Mouse (Mus musculus) MEL (cell line): ENCODE results near the gene Rffl. TPM values are rescaled to one million over a fixed set of nuclear protein-coding genes. Genes with fewer than 3 reads are reported as not detected.

Experiments
- DNase-seq: peaks from one replicate; pipeline ENCODE4 v3.0.0; 2011; ENCODE audit warnings: low read depth, low spot score
- H3K27ac ChIP-seq: 2 replicates; pipeline ENCODE4 v1.5.1; 2012; ENCODE audit warnings: low read depth, mild to moderate bottlenecking, control low read depth, low read length, moderate library complexity; ENCODE audit not compliant: control insufficient read depth
- H3K27me3 ChIP-seq, 2 experiments: fragments of 150-350 bp in 1 of 2; sonication (generic) in 1 of 2; 2 replicates each; pipeline ENCODE4 v1.6.1; 2012; ENCODE audit warnings: low read length in 2 of 2, mild to moderate bottlenecking in 2 of 2, improper control_type of control experiment in 1 of 2, moderate library complexity in 1 of 2; ENCODE audit not compliant: insufficient read depth in 2 of 2, control insufficient read depth in 1 of 2
- H3K36me3 ChIP-seq, 2 experiments: 2 replicates each; pipeline ENCODE4 v1.6.1; 2012 to 2014; ENCODE audit warnings: low read length in 2 of 2, improper control_type of control experiment in 1 of 2, inconsistent platforms in 1 of 2, mild to moderate bottlenecking in 1 of 2; ENCODE audit not compliant: insufficient read depth in 2 of 2, control insufficient read depth in 1 of 2
- H3K4me1 ChIP-seq, 2 experiments: fragments of 150-350 bp in 1 of 2; sonication (generic) in 1 of 2; 2 replicates each; pipeline ENCODE4 v1.6.1; 2012; ENCODE audit warnings: low read length in 2 of 2, improper control_type of control experiment in 1 of 2, mild to moderate bottlenecking in 1 of 2; ENCODE audit not compliant: insufficient read depth in 2 of 2, control insufficient read depth in 1 of 2
- H3K4me3 ChIP-seq, 2 experiments: fragments of 150-350 bp in 1 of 2; sonication (generic) in 1 of 2; 2 replicates each; pipeline ENCODE4 v1.5.1; 2012; ENCODE audit warnings: low read depth in 2 of 2, low read length in 2 of 2, mild to moderate bottlenecking in 2 of 2, moderate library complexity in 2 of 2, control low read depth in 1 of 2, improper control_type of control experiment in 1 of 2; ENCODE audit not compliant: control insufficient read depth in 1 of 2, insufficient read depth in 1 of 2
- H3K79me2 ChIP-seq: 2 replicates; pipeline ENCODE4 v1.6.1; 2012; ENCODE audit warnings: mild to moderate bottlenecking, low read length, moderate library complexity; ENCODE audit not compliant: control insufficient read depth, poor library complexity, insufficient read depth
- H3K9ac ChIP-seq: 2 replicates; pipeline ENCODE4 v1.6.1; 2012; ENCODE audit warnings: low read depth, mild to moderate bottlenecking, control low read depth, low read length, moderate library complexity; ENCODE audit not compliant: control insufficient read depth, poor library complexity, severe bottlenecking
- H3K9me3 ChIP-seq: fragments of 150-350 bp; sonication (generic); replicated peaks from 2 replicates; pipeline ENCODE4 v1.6.1; 2012; ENCODE audit warnings: mild to moderate bottlenecking, low read length, improper control_type of control experiment, moderate library complexity; ENCODE audit not compliant: insufficient read depth
- MAFK ChIP-seq: IDR thresholded peaks from 2 replicates; pipeline ENCODE4 v1.6.1; 2011; ENCODE audit warnings: low read depth, mild to moderate bottlenecking, low read length, improper control_type of control experiment, borderline replicate concordance
- RCOR1 ChIP-seq: IDR thresholded peaks from 2 replicates; pipeline ENCODE4 v1.6.1; 2012; ENCODE audit warnings: low read depth, mild to moderate bottlenecking, inconsistent platforms, low read length, improper control_type of control experiment
- SIN3A ChIP-seq: IDR thresholded peaks from 2 replicates; pipeline ENCODE4 v1.6.1; 2012; ENCODE audit warnings: low read length, improper control_type of control experiment, inconsistent platforms
- ZC3H11A ChIP-seq: IDR thresholded peaks from 2 replicates; pipeline ENCODE4 v1.6.1; 2012; ENCODE audit warnings: low read depth, mild to moderate bottlenecking, inconsistent platforms, low read length, improper control_type of control experiment
- ZNF384 ChIP-seq: IDR thresholded peaks from 2 replicates; pipeline ENCODE4 v1.6.1; 2012; ENCODE audit warnings: low read depth, mild to moderate bottlenecking, inconsistent platforms, low read length, improper control_type of control experiment
- polyA plus RNA-seq, 2 experiments: library from polyadenylated mRNA; stranded (reverse) in 1 of 2; unstranded in 1 of 2; fragments of >175 nt in 1 of 2; fragments of >200 nt in 1 of 2; gene quantifications; 2 replicates each; pipeline versions ENCODE4 v1.2.1 to v1.2.4; 2012; ENCODE audit warnings: low replicate concordance in 2 of 2, low read depth in 1 of 2; ENCODE audit not compliant: insufficient read length in 2 of 2, insufficient read depth in 1 of 2, missing spikeins in 1 of 2
- total RNA-seq: library from RNA; depleted of rRNA; stranded (reverse); fragments of 300-350 nt; gene quantifications from 2 replicates; pipeline ENCODE4 v1.2.3, GENCODE M21; 2012; rRNA removed

The Rffl gene
- total and polyA plus RNA-seq, 3 experiments, result 15.2 to 17.8 TPM; not detected in 1

DNA sequence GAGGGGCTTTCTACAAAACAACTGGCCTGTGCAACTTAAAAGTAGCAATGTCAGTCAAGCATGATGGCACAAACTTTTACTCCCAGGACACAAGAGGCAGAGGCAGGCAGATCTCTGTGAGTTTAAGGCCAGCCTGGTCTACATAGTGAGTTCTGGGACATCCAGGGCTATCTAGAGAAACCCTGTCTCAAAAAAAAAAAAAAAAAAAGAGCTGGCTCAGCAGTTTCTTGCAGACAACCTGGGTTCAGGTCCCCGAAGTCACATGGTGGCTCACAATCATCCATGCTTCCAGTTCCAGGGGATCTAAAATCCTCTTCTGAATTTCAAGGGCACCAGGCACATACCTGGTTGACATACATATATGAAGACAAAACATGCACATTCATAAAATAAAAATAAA lies 115.1 kb downstream of the Rffl start:
- Histone ChIP-seq H3K9me3 (no peaks in the 10 kb centered on the region), H3K27ac (no peak overlapping the region)
- DNase-seq, result no peak

More for the DNA sequence above, 115.1 kb downstream of the Rffl start:
- TF ChIP-seq ZC3H11A, result no peak
- peak; percentile 48; the same call in 1 of the 2 replicates for TF ChIP-seq ZNF384
- TF ChIP-seq MAFK, result peak; percentile 85
- no peak for TF ChIP-seq SIN3A
- no peak for TF ChIP-seq RCOR1
- TF ChIP-seq, all 39 proteins: peak for 2
- peaks cover 0 to 13% of the 10 kb centered on the region in 2 experiments; a peak in 2 of 4 replicates for H3K4me1 ChIP-seq
- no peaks in the 10 kb centered on the region for H3K79me2 ChIP-seq
- no peak overlapping the region for H3K9ac ChIP-seq
- no peaks in the 10 kb centered on the region for H3K27me3 ChIP-seq
- H3K4me3 ChIP-seq, result no peak overlapping the region
- H3K36me3 ChIP-seq, result peaks cover 0 to 7% of the 10 kb centered on the region in 2 experiments; a peak in 2 of 4 replicates

Other genes with a start within 250 kb of the Rffl start
- 0.31 and 0.33 TPM in 2 replicates for gene Cct6b, start 106.9 kb downstream of the Rffl start, total RNA-seq
- gene Cct6b, start 106.9 kb downstream of the Rffl start, polyA plus RNA-seq, result under 1 TPM in 1 of 2 experiments, not detected in 1; 0.21 TPM
- 40.7 and 51.4 TPM in 2 replicates for gene Zfp830, start 106.9 kb downstream of the Rffl start, total RNA-seq
- gene Zfp830, start 106.9 kb downstream of the Rffl start, polyA plus RNA-seq, result 10 to 100 TPM in 1 of 2 experiments, not detected in 1; 43.4 TPM
- 48.5 and 54.0 TPM in 2 replicates for gene Lig3, start 90.1 kb downstream of the Rffl start, total RNA-seq
- 10 to 100 TPM in 1 of 2 experiments, not detected in 1; 89.2 TPM for gene Lig3, start 90.1 kb downstream of the Rffl start, polyA plus RNA-seq
- 21.1 and 25.6 TPM in 2 replicates for gene Rad51d, start 19.4 kb upstream of the Rffl start, total RNA-seq
- gene Rad51d, start 19.4 kb upstream of the Rffl start, polyA plus RNA-seq, result 10 to 100 TPM in 1 of 2 experiments, not detected in 1; 30.0 TPM
- 0.07 and 0.15 TPM in 2 replicates for gene Fndc8, start 20.9 kb upstream of the Rffl start, total RNA-seq
- under 1 TPM in 1 of 2 experiments, not detected in 1; 0.72 TPM for gene Fndc8, start 20.9 kb upstream of the Rffl start, polyA plus RNA-seq
- 79.6 and 97.3 TPM in 2 replicates for gene Nle1, start 37.2 kb upstream of the Rffl start, total RNA-seq
- 100 to 1,000 TPM in 1 of 2 experiments, not detected in 1; 103 TPM for gene Nle1, start 37.2 kb upstream of the Rffl start, polyA plus RNA-seq
- gene Unc45b, start 39.3 kb upstream of the Rffl start, total RNA-seq, result 0.08 TPM in 1 of 2 replicates, not detected in the other
- gene Unc45b, start 39.3 kb upstream of the Rffl start, polyA plus RNA-seq, result under 1 TPM in 1 of 2 experiments, not detected in 1; 0.29 TPM
- 3.6 and 5.7 TPM in 2 replicates for gene Slfn5, start 80.1 kb upstream of the Rffl start, total RNA-seq
- gene Slfn5, start 80.1 kb upstream of the Rffl start, polyA plus RNA-seq, result under 1 TPM in 1 of 2 experiments, not detected in 1; 0.67 TPM
- 2.0 and 3.5 TPM in 2 replicates for gene Slfn9, start 120.6 kb upstream of the Rffl start, total RNA-seq
- gene Slfn9, start 120.6 kb upstream of the Rffl start, polyA plus RNA-seq, result 1 to 10 TPM in 1 of 2 experiments, not detected in 1; 3.7 TPM
- 9.8 and 11.9 TPM in 2 replicates for gene Slfn8, start 149.6 kb upstream of the Rffl start, total RNA-seq
- gene Slfn8, start 149.6 kb upstream of the Rffl start, polyA plus RNA-seq, result 10 to 100 TPM; 11.6 to 47.2 TPM
- 0.10 and 0.46 TPM in 2 replicates for gene Slfn2, start 193.9 kb upstream of the Rffl start, total RNA-seq
- under 1 TPM in 1 of 2 experiments, not detected in 1; 0.07 TPM for gene Slfn2, start 193.9 kb upstream of the Rffl start, polyA plus RNA-seq
- gene Slfn1, start 245.6 kb upstream of the Rffl start, total RNA-seq, result not detected in 2 replicates
- not detected for gene Slfn1, start 245.6 kb upstream of the Rffl start, polyA plus RNA-seq